Mouse (Mus musculus) layer of hippocampus, adult 2 months (tissue): ENCODE measurements around the gene Ptprm. TPM values are rescaled to one million over a fixed set of nuclear protein-coding genes. Genes with fewer than 3 reads are reported as not detected.

Source experiments
- DNase-seq, 2 experiments: peaks; one replicate each; pipeline ENCODE4 v3.0.0; 2022; ENCODE audit warnings: low spot score in 2 of 2
- H3K27ac ChIP-seq: fragments of 200-600 bp; 2 replicates; pipeline ENCODE4 v1.8.1; 2022
- H3K4me3 ChIP-seq: fragments of 200-600 bp; 2 replicates; pipeline ENCODE4 v1.8.1; 2022; ENCODE audit warnings: mild to moderate bottlenecking
- CTCF ChIP-seq: fragments of 200-600 bp; conservative IDR thresholded peaks from 2 replicates; pipeline ENCODE4 v1.8.1; 2022; ENCODE audit warnings: antibody characterized with exemption, mild to moderate bottlenecking, moderate library complexity
- total RNA-seq, 2 experiments: library from RNA; stranded (reverse); gene quantifications; 2 replicates each; pipeline ENCODE4 v1.2.3; 2021

Ptprm gene
- total RNA-seq, 2 experiments from 2014 or later = 21.1 to 26.4 TPM

DNA sequence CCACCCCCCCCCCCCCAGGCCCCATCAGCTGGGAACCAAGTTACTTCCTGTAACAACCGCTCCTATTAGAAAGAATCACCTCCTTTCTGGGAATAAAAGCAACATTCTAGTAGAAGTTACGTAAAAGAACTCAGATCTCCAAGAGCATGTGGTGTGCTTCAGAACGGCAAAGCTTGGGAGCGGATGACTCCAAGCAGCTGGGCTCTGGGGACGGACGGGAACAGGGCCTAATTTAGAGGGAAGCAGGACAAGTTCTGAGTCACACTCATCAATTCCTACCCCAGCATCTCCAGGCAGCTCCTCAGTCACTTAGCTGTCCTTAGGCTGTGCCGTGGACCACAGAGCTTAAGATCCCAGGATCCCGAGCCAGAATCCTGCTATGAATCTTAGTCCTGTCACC lies 602.5 kb downstream of the Ptprm start:
- Histone ChIP-seq H3K27ac (no peak overlapping the region), H3K4me3 (no peak overlapping the region)
- no peak for TF ChIP-seq CTCF
- peak; percentile 20 to 25 for DNase-seq

DNA sequence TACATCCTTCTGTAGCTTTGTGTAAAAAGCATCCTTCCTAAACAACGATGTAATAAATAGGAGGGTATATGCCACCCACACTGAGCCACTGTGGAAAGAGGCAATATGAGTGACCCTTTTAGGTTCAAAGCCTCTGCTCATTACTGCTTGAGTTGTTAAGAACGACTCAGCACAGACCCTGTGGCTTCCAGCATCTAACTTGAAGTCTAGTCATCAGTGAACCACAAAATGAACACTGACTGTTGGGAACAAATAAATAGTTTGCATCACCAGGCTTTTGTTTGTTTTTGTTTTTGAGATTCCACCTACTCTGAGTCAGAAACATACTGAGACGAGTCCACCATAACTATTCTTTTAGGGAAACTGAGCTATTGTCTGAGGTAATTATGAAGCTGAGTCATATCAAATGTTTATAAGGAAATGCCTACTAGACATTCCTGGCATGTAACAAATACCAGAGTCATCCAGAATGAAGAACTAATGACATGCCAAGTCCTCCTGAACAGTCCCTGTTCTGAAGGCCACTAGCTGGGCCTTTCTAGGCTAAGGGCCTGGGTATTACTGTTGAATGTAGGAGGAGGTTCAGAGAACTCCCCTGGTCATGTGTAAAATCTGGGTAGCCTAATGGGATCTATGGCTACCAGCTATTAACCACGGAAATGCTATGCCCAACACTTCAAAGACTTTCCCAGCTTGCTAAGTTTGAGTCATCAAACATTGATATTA lies 603.6 kb downstream of the Ptprm start:
- DNase-seq = no peak
- Histone ChIP-seq H3K4me3 (no peak overlapping the region), H3K27ac (no peak overlapping the region)
- TF ChIP-seq CTCF = no peak

DNA sequence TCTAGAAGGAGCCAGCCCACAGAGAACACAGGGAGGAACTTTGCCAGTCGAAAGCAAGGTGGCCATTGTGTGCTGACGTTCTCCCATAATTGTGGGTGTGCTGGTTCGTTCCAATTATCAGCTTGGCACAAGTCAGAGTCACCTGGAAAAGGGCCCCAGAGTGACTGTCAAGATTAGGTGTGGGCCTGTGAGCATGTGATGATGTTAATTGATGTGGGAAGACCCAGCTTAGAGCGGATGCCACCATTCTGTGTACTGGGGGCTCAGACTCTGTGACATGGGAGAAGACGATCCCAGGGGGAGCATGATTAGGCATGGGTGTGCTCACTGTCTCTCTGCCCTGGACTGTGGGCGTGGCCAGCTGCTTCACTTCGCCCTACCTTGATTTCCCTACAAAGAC lies 604.3 kb downstream of the Ptprm start:
- no peak for DNase-seq
- TF ChIP-seq CTCF = no peak
- Histone ChIP-seq H3K4me3 (no peak overlapping the region), H3K27ac (no peak overlapping the region)

DNA sequence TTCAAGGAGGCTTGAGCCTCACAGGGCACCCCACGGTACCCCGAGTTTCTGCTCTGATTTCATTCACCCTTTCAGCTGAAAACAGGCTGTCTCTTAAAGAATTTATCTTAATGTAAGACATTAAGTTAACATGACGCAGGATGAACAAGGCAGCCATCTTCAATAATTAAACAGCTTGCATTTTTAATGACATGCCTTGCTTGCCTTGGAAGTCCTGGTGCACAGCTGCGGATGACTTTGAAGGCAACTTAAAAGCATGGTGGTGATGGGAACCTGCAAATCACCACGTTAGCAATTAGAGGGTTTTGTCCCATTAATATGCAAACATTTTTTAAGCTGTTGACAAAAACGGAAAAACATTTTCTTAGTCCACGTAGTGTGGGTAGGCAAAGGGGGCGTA lies 607.8 kb downstream of the Ptprm start:
- Histone ChIP-seq H3K27ac (no peak overlapping the region), H3K4me3 (no peak overlapping the region)
- DNase-seq = no peak
- TF ChIP-seq CTCF = no peak

GRCm38 (mm10) chr17:66743321-66743720 lies 610.9 kb downstream of the Ptprm start:
- DNase-seq = no peak
- no peak overlapping the region for H3K27ac ChIP-seq
- no peak for TF ChIP-seq CTCF

DNA sequence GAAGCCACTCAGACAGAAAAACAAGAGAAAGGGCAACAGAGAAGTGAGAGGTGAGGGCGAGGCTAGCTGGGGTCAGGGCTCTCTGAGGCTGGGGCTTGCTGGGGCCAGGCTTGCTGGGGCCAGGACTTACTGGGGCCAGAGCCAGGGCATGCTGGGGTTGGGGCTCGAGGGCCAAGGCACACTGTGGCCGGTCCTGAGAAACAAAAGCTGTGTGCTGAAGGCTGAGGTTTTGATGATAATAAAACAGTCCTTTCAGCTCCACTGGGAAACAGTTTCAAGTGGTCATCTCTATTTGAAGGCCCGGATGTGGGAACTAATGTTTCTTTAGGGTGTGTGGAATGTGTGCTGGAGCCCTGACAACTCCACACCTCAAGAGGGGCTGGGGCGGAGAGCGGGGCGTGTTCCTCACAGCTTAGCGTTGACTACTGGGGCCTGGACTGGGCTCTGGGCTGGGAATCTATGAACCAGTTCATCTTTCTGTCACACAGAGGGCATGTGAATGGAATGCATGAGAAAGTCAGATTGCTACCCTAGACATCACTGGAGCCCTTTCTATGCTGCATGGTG lies 615.4 kb downstream of the Ptprm start:
- Histone ChIP-seq H3K27ac (no peak overlapping the region), H3K4me3 (no peak overlapping the region)
- DNase-seq = no peak
- TF ChIP-seq CTCF = no peak

More at GRCm38 (mm10) chr17:66743321-66743720, 610.9 kb downstream of the Ptprm start:
- H3K4me3 ChIP-seq = no peak overlapping the region

DNA sequence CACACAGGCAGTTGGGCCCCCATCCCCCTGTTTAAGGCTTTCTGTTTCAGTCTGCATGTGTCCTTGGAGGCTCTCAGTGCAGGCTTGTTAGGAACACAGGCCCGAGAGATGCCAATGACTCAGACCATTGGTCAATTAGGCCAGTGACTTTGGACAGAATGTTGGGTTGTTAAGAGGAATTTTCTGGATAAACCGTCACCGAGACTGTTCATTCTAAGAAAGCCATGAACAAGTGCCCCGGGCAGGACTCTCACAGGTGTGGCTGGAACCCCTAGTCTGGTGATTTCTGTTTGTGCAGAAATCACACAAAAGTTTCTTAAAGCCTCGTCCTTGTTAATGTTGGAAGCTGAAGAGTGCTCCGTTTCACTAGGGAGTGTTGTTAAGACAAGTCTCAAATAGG lies 615.9 kb downstream of the Ptprm start:
- no peak for TF ChIP-seq CTCF
- Histone ChIP-seq H3K27ac (no peak overlapping the region), H3K4me3 (no peak overlapping the region)
- DNase-seq = no peak

- Histone ChIP-seq H3K4me3 (no peak overlapping the region), H3K27ac (no peak overlapping the region)
- DNase-seq = no peak
- no peak for TF ChIP-seq CTCF
Observed at GRCm38 (mm10) chr17:66736450-66736849, 617.8 kb downstream of the Ptprm start.

GRCm38 (mm10) chr17:66733541-66733940 lies 620.7 kb downstream of the Ptprm start:
- no peak for DNase-seq
- TF ChIP-seq CTCF = no peak
- Histone ChIP-seq H3K27ac (no peak overlapping the region), H3K4me3 (no peak overlapping the region)

- Histone ChIP-seq H3K27ac (no peak overlapping the region), H3K4me3 (no peak overlapping the region)
- no peak for TF ChIP-seq CTCF
- no peak for DNase-seq
Observed at GRCm38 (mm10) chr17:66729979-66730378, 624.3 kb downstream of the Ptprm start.

DNA sequence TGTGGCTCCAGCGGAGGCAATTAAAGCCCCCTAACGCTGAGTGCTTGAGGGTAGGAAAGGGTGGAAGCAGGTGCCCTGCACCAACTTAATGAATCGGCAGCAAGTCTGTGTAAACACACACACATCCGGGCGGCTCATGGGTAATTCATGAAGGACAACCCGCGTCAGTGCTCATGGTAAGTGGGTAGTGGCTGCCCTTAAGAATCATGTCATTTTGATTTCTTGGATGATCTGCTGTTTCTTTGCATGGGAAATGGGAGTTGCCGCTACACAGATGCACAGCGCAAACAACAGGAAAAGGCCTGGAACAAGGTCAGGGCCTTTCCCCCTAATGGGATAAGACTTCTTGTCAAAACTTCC lies 633.3 kb downstream of the Ptprm start:
- no peak for DNase-seq
- H3K4me3 ChIP-seq = no peak overlapping the region
- H3K27ac ChIP-seq = no peak overlapping the region
- TF ChIP-seq CTCF = no peak

DNA sequence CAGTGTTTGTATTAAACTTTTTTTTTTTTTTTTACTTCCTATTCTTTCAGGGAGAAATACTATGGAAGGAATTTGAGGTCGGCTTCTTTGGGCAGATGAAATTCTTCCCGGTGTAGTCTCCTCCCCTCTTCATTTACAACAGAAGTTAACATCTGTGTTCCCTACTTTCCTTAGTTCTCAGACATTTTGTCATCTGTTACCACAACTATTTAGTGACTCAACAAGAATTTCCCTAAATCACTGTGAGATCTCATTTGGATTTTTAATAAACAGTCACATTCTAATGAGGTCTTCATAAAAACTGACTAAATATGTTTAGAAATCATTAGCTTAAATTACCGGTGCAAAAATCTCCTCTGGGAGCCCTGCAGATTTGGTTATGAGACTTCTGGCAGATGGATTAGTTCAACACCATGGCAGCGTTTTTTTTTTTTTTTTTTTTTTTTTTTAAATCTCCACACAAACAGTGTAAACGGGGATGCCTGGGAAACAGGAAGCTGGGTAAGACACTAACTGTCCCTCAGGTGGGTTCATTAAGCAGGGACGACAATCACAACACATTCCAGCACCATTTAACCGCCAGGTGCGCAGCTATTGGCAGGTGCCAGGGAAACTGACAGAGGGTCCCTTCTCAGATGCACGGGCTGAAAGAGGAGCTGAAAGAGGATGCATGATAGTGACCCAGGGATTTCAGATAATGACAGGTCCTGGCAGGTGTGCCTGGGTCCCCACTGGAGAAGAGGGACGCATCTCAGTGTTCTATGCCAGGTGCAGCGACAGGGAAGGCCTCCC lies 633.9 kb downstream of the Ptprm start:
- H3K27ac ChIP-seq = no peak overlapping the region
- H3K4me3 ChIP-seq = no peak overlapping the region
- TF ChIP-seq CTCF = no peak
- no peak for DNase-seq

DNA sequence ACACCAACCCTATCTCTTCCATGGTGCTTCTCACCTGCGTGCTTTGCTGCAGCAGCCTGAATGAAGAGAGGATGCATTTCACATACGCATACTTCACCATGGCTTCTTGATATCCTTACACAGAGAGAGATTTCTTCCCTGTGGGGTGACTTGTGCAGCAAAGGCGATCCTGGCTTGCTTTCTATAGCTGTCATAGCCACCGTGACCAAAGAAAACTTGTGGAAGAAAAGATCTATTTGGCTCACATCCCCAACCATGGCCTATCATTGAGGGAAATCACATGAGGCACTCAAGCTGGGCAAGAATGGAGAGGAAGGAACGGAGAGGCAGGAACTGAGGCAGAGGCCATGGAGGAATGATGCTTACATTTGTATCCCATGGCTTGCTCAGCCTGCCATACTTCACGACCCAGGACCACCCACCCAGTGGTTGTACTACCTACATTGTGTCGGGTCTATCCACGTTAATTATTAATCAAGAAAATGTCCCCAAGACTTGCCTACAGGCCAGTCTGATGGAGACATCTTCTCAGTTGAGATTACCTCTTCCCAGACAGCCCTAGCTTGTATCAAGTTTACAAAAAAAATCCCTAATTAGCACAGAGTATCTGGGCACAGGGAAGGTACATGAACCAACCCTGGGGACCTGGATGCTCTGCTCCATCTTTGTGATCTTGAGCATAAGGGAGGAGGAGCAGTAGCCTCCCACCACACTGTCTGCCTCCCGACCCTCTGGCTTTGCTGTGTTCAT lies 641.6 kb downstream of the Ptprm start:
- Histone ChIP-seq H3K27ac (no peak overlapping the region), H3K4me3 (no peak overlapping the region)
- no peak for TF ChIP-seq CTCF
- DNase-seq = no peak
